Mouse (Mus musculus) retina, postnatal 1 day (tissue): ENCODE results near the gene Atxn3.
A peak's percentile ranks its signal among the peaks of the same experiment; 100 is the strongest.

Experiments
- DNase-seq: peaks from one replicate; pipeline ENCODE4 v3.0.0-alpha.2; 2012

The Atxn3 gene

DNA sequence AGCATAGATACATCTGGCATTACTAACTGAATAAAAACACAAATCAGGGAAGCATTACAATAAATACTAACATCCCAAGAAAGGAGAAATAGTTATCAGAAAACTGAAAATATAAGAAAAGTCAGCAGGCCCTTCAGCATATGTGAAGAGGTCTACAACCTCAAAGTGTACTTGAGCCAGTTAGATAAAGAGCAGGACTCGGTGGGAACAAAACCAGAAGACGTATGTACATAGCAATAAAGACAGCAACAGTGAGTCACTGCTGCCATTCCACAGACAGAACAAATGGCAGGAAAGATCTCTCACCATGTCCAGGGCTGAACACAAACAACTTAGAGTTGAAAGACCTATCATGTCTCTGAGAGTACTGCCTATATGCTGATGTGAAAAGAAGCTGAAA, 69.7 kb downstream of the Atxn3 start:
- DNase-seq, result no peak

DNA sequence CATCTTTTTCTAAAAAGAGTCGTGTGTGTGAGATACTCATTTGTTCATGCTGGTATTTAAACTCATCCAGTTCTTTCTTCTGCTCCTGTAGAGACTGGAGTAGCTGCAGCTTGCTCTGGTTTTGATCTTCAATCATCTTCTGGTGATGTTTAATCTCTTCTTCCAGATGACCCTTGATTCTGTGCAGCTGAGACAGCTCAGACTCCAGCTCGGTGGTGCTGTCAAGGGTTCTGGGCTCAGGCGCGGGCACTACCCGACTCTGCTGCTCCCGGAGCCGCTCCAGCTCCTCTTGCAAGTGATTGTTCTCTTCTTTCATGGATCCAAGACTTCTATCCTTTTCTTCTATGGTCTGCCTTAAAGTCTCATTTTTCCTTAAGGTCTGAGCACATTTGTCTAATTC, 73.1 kb downstream of the Atxn3 start:
- DNase-seq, result no peak

DNA sequence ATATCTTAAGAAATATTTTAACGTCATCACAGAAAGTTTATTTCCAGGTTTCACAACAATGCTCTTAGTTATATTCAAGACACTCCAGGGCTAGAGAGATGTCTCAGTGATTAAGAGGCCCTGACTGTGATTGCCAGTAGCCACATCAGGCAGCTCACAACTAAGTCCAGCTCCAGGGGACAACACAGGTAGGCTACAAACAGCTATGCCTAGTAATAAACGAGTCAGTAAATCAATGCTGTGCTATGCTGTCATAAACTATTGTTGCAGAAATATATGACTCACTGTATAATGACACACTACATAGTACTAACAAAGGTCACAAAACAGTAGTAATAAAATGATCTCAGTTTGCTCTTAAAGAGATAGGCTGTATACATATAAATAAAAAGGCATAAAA, 81.7 kb downstream of the Atxn3 start:
- no peak for DNase-seq

DNA sequence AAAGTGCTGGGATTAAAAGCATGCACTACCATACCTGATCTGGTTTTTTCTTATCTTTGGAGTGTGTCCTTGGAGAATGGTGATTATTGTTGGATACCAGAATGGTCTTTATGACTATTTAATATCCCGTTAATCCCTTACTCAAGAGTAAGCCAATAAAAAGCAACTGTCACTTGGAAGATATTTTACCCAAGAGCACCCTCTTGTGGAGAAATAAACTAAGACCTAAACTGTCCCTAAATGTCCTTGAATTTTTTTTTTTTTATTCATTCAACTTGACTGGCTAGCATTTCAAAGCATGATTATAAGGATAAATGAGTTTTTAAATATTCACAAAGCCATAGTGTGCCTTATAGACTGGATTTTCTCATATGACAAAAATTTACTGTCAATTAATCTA, 82.9 kb downstream of the Atxn3 start:
- DNase-seq, result peak; percentile 69
